Mouse (Mus musculus): ENCODE results near the gene Arhgap15. TPM values are rescaled to one million over a fixed set of nuclear protein-coding genes. Genes with fewer than 3 reads are reported as not detected.

The Arhgap15 gene
- total and polyA plus RNA-seq, 3 experiments = 0.89 to 56.4 (median 39.8) TPM

DNA sequence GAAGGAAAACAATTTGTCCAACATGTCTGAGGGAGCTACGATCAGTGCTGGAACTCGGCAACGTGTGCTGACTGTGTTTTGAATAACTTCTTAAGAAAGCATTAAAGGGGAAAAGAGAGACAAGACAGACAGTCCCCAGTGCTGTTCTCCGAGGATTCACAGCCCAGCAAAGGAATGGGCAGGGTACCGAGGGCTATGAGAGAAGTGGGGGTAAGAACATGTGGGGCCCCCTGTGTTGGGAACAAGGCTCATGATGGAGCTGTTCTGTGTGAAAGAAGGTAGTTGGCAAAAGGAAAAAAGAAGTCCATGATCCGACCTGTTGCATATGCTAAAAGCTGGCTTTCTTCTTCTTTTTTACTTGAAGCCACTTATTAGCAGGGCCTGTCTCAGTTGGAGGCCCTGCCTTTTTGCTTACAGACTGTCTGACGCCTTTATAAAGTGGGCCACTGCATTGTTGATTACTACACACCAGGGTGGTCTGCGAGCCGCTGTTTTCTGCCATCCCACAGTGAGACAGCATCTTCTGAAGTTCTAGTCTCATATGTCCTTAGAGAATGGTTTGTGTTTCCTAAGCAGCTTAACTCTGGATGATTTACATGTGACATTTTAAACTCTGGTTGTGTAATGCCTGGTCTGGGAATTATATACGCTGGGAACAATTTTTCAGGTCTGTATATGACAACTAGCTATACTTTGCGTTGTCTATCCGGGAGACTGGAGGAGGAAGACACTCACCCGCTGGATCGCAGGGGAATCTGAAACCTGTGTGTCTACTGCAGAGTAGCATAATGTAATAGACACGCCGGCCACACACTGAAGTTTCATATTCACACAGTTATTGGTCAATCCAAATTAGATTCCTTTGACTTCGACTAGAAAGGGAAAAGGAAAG, 523.1 kb downstream of the Arhgap15 start:
- TF ChIP-seq GATA2 (IDR thresholded peaks at IDR 0.05; ENCODE audit: borderline replicate concordance, low read depth, low read length) = no peak
- TF ChIP-seq GATA1 (IDR thresholded peaks at IDR 0.05; ENCODE audit: borderline replicate concordance, low read length) = no peak
- TF ChIP-seq TAL1 (conservative IDR thresholded peaks at IDR 0.05; ENCODE audit: low read depth, low read length) = no peak
- DNase-seq (ENCODE audit: low spot score) = no peak

GRCm38 (mm10) chr2:44272606-44273005, 524.0 kb downstream of the Arhgap15 start:
- H3K4me3 ChIP-seq (ENCODE audit: low read depth, low read length) = no peak overlapping the region
- no peaks in the 10 kb centered on the region for H3K27me3 ChIP-seq (ENCODE audit: insufficient read depth, low read length)
- H3K36me3 ChIP-seq (replicated peaks) = no peaks in the 10 kb centered on the region
- TF ChIP-seq TAL1 (conservative IDR thresholded peaks at IDR 0.05; ENCODE audit: low read depth, low read length) = no peak
- no peak for TF ChIP-seq GATA2 (IDR thresholded peaks at IDR 0.05; ENCODE audit: borderline replicate concordance, low read depth, low read length)
- TF ChIP-seq GATA1 (IDR thresholded peaks at IDR 0.05; ENCODE audit: borderline replicate concordance, low read length) = no peak
- no peak for TF ChIP-seq CTCF (IDR thresholded peaks at IDR 0.05; ENCODE audit: low read depth, low read length)
- no peak for TF ChIP-seq POLR2AphosphoS5 (IDR thresholded peaks at IDR 0.05; ENCODE audit: insufficient replicate concordance, low read depth, low read length)
- H3K9me3 ChIP-seq (replicated peaks) = no peaks in the 10 kb centered on the region
- H3K4me1 ChIP-seq (ENCODE audit: insufficient read depth, low read depth, low read length) = no peaks in the 10 kb centered on the region
- ATAC-seq (ENCODE audit: extremely low read depth, insufficient number of reproducible peaks, low FRiP score, poor library complexity, severe bottlenecking) (no peak), DNase-seq (ENCODE audit: low spot score) (no peak)

More for the DNA sequence above, 523.1 kb downstream of the Arhgap15 start:
- Histone ChIP-seq H3K4me3 (ENCODE audit: low read depth, low read length) (no peak overlapping the region), H3K27me3 (ENCODE audit: insufficient read depth, low read length) (no peaks in the 10 kb centered on the region), H3K9me3 (replicated peaks) (no peaks in the 10 kb centered on the region), H3K4me1 (ENCODE audit: insufficient read depth, low read depth, low read length) (no peaks in the 10 kb centered on the region), H3K36me3 (replicated peaks) (no peaks in the 10 kb centered on the region)
- no peak for ATAC-seq (ENCODE audit: extremely low read depth, insufficient number of reproducible peaks, low FRiP score, poor library complexity, severe bottlenecking)

DNA sequence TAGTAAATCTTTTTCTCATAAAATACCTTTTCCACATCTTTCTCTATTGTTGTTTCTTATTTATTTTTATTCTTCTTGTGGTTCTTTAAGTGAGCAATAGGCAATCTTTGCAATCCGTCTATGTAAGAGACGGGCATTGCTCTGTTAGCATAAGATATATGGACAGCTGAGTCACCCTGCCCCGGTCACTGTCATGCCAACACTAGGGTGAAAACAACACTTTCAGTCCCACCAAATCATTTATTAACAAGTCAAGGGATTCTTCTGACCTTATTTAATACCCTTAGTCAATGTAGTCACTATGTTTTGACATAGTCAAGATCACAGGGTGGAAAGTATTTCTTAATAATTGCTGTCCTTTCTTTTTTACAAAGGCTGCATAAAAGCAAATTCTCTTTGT, 525.8 kb downstream of the Arhgap15 start:
- Histone ChIP-seq H3K4me3 (ENCODE audit: low read depth, low read length) (no peak overlapping the region), H3K4me1 (ENCODE audit: insufficient read depth, low read depth, low read length) (no peaks in the 10 kb centered on the region), H3K27me3 (ENCODE audit: insufficient read depth, low read length) (no peaks in the 10 kb centered on the region), H3K9me3 (replicated peaks) (no peaks in the 10 kb centered on the region), H3K36me3 (replicated peaks) (no peaks in the 10 kb centered on the region)
- DNase-seq (ENCODE audit: low spot score) (no peak), ATAC-seq (ENCODE audit: extremely low read depth, insufficient number of reproducible peaks, low FRiP score, poor library complexity, severe bottlenecking) (no peak)
- TF ChIP-seq POLR2AphosphoS5 (IDR thresholded peaks at IDR 0.05; ENCODE audit: insufficient replicate concordance, low read depth, low read length) (no peak), TAL1 (conservative IDR thresholded peaks at IDR 0.05; ENCODE audit: low read depth, low read length) (no peak), CTCF (IDR thresholded peaks at IDR 0.05; ENCODE audit: low read depth, low read length) (no peak)

DNA sequence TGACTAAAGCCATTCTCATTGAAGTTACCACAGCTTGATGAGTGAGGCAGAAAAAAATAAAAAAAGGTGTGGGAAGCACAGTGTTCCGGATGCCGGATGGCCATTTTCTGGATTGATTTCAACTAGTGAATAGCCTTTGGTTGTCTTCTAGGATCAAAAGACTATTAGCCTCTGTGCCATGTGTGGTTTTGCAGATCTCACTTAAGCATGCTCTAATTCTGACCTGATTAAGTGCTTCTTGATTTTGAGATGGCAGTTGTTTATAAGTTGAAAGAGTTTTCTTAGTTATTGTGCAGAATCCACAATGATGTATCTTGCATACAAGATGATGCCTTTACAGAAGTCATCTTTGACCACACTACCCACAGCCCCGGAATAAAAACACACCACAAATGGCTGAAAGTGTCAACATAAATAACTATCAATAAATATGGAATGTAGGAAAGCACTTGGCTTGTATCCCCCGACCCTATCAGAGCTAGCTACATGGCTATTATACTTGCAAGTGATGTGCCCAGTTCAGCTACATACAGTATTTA, 537.6 kb downstream of the Arhgap15 start:
- Histone ChIP-seq H3K4me3 (ENCODE audit: low read depth, low read length) (no peak overlapping the region), H3K36me3 (replicated peaks) (no peaks in the 10 kb centered on the region), H3K9me3 (replicated peaks) (no peaks in the 10 kb centered on the region), H3K27me3 (ENCODE audit: insufficient read depth, low read length) (no peaks in the 10 kb centered on the region), H3K4me1 (ENCODE audit: insufficient read depth, low read depth, low read length) (no peaks in the 10 kb centered on the region)
- DNase-seq (ENCODE audit: low spot score) (no peak), ATAC-seq (ENCODE audit: extremely low read depth, insufficient number of reproducible peaks, low FRiP score, poor library complexity, severe bottlenecking) (no peak)
- TF ChIP-seq CTCF (IDR thresholded peaks at IDR 0.05; ENCODE audit: low read depth, low read length) (no peak), POLR2AphosphoS5 (IDR thresholded peaks at IDR 0.05; ENCODE audit: insufficient replicate concordance, low read depth, low read length) (no peak), TAL1 (conservative IDR thresholded peaks at IDR 0.05; ENCODE audit: low read depth, low read length) (no peak), GATA1 (IDR thresholded peaks at IDR 0.05; ENCODE audit: borderline replicate concordance, low read length) (no peak), GATA2 (IDR thresholded peaks at IDR 0.05; ENCODE audit: borderline replicate concordance, low read depth, low read length) (no peak)

- H3K4me3 ChIP-seq (ENCODE audit: low read depth, low read length) = no peak overlapping the region
- no peaks in the 10 kb centered on the region for H3K9me3 ChIP-seq (replicated peaks)
- TF ChIP-seq CTCF (IDR thresholded peaks at IDR 0.05; ENCODE audit: low read depth, low read length) (no peak), GATA2 (IDR thresholded peaks at IDR 0.05; ENCODE audit: borderline replicate concordance, low read depth, low read length) (no peak), POLR2AphosphoS5 (IDR thresholded peaks at IDR 0.05; ENCODE audit: insufficient replicate concordance, low read depth, low read length) (no peak), TAL1 (conservative IDR thresholded peaks at IDR 0.05; ENCODE audit: low read depth, low read length) (no peak), GATA1 (IDR thresholded peaks at IDR 0.05; ENCODE audit: borderline replicate concordance, low read length) (no peak)
- no peaks in the 10 kb centered on the region for H3K4me1 ChIP-seq (ENCODE audit: insufficient read depth, low read depth, low read length)
- no peaks in the 10 kb centered on the region for H3K27me3 ChIP-seq (ENCODE audit: insufficient read depth, low read length)
- no peak for DNase-seq (ENCODE audit: low spot score)
- no peaks in the 10 kb centered on the region for H3K36me3 ChIP-seq (replicated peaks)
- no peak for ATAC-seq (ENCODE audit: extremely low read depth, insufficient number of reproducible peaks, low FRiP score, poor library complexity, severe bottlenecking)
These were observed 550.5 kb downstream of the Arhgap15 start for GRCm38 (mm10) chr2:44299156-44299555.

- ATAC-seq (ENCODE audit: extremely low read depth, insufficient number of reproducible peaks, low FRiP score, poor library complexity, severe bottlenecking) = no peak
These were observed 551.3 kb downstream of the Arhgap15 start for GRCm38 (mm10) chr2:44299909-44300308.

More at GRCm38 (mm10) chr2:44299909-44300308, 551.3 kb downstream of the Arhgap15 start:
- Histone ChIP-seq H3K4me1 (ENCODE audit: insufficient read depth, low read depth, low read length) (no peaks in the 10 kb centered on the region), H3K36me3 (replicated peaks) (no peaks in the 10 kb centered on the region), H3K9me3 (replicated peaks) (no peaks in the 10 kb centered on the region), H3K4me3 (ENCODE audit: low read depth, low read length) (no peak overlapping the region), H3K27me3 (ENCODE audit: insufficient read depth, low read length) (no peaks in the 10 kb centered on the region)
- no peak for DNase-seq (ENCODE audit: low spot score)
- TF ChIP-seq GATA1 (IDR thresholded peaks at IDR 0.05; ENCODE audit: borderline replicate concordance, low read length) = no peak
- TF ChIP-seq CTCF (IDR thresholded peaks at IDR 0.05; ENCODE audit: low read depth, low read length) = no peak
- no peak for TF ChIP-seq TAL1 (conservative IDR thresholded peaks at IDR 0.05; ENCODE audit: low read depth, low read length)
- TF ChIP-seq POLR2AphosphoS5 (IDR thresholded peaks at IDR 0.05; ENCODE audit: insufficient replicate concordance, low read depth, low read length) = no peak
- no peak for TF ChIP-seq GATA2 (IDR thresholded peaks at IDR 0.05; ENCODE audit: borderline replicate concordance, low read depth, low read length)

Data from G1E (cell line).